Mouse (Mus musculus) left cerebral cortex, postnatal 25 days (tissue): ENCODE measurements around the gene Adamts9. TPM values are rescaled to one million over a fixed set of nuclear protein-coding genes. Genes with fewer than 3 reads are reported as not detected.
A peak's percentile ranks its signal among the peaks of the same experiment; 100 is the strongest.

Source experiments
- DNase-seq, 2 experiments: peaks; one replicate each; pipeline ENCODE4 v3.0.0; 2022; ENCODE audit warnings: low spot score in 2 of 2, mixed read lengths in 1 of 2
- intact Hi-C: fragments of 180-260 bp; cut with DNase I; formaldehyde crosslinking; loops from one replicate; pipeline ENCODE4 v1.15.1; 2025
- total RNA-seq, 2 experiments: library from RNA; stranded (reverse); gene quantifications; 2 replicates each; pipeline ENCODE4 v1.2.3; 2021

Adamts9 gene
- total RNA-seq, 2 experiments from 2014 or later = 2.9 to 3.0 TPM

- DNase-seq = no peak
- intact Hi-C loops = no loop called here
Measured at GRCm38 (mm10) chr6:92817661-92818060, 125.6 kb downstream of the Adamts9 start.

- intact Hi-C loops = no loop called here
- DNase-seq = no peak
Measured at GRCm38 (mm10) chr6:92816311-92816751, 127.0 kb downstream of the Adamts9 start, which contains the start of gene A730049H05Rik. Gene A730049H05Rik (plus strand): TSS chr6:92816478.

DNA sequence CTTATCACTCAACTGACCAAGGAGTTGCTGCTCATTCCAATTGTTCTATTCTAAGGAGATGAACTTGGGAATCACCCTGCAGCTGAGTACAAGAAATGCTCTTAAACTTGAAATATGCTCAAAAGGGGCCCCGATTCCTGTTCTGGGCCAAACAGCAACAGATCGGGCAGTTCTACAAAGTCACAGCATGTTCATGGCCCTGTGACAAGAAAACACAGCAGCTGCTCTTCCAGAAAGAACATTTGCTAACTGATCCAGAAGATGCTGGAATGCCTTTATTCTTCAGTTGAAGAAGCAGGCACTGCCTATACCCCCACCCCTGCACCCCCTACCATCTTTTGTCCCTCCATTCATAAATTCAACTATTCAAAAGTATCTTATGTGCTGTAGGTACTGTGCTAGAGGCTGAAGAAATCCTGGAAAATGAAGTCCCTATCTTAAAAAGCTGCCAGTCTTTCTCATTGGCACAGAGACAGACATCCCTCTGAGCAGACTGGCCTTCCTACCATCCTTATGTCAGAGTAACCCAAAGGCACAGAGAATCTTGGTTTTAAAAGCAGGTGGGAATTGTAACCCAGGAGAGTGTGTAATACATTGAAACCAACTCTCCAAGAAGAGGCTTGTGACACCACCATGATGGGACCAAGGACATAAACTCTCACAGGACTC lies 130.5 kb downstream of the Adamts9 start:
- intact Hi-C loops = no loop called here
- peak; percentile 12 for DNase-seq

DNA sequence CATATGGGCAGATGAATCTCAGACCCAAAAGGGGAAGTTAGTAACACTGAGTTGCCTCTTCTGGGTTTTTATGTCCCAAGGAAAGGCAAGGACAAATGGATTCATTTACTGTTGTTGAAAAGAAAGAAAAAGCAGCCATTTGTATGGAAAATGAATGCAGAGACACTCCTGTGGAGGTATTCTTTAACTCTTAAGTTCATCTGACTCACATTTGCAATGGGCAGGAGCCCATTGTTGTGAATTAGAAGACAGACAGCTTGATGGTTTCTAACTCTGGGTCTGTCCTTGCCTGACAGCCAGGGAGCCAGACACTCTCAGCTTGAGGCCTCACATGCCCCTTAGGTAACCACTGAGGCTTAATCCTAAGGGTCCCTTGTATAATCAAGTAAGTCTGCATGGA lies 131.7 kb downstream of the Adamts9 start:
- intact Hi-C loops = no loop called here

DNA sequence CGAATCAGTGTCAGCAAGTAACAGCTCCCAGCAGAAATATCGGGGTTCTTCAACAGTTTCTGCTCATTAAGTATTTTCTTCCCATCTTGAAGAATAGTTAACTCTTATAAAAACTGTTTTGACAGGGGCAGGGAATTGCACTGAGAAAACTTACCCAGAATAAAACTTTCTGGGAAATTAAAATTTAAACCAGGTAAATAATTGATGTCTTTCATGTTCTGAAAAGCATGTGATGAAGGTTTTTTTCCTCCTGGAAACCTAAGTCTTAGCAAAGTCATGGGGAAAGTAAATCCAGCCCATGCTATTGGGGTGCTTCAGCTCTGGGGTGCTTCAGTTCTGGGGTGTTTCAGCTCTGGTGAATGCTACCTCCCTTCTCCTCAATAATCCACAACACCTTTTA lies 132.7 kb downstream of the Adamts9 start:
- intact Hi-C loops = no loop called here
- DNase-seq = no peak

More for the DNA sequence above, 131.7 kb downstream of the Adamts9 start:
- DNase-seq = no peak

DNA sequence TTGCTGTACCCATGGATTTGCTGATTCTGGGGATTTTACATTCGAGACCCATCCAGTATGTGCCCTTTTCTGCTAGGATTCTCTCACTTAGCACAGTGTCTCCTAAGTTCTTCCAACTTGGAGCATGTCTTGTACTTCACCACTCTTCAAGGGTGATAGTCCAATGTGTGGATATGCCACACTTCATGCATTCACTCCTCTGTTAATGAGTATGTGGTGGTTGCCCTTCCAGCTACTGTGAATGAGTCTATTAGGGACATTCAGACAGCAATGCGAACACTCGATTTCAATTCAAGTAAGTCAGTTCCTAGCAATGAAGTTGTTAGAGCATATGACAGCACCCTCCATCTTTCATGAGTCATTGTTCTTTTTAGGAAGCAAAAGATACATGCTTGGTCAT lies 133.5 kb downstream of the Adamts9 start:
- intact Hi-C loops = no loop called here
- no peak for DNase-seq

GRCm38 (mm10) chr6:92804254-92804971 lies 138.9 kb downstream of the Adamts9 start:
- DNase-seq = peak in 1 of 2 experiments; percentile 19
- intact Hi-C loops = no loop called here

DNA sequence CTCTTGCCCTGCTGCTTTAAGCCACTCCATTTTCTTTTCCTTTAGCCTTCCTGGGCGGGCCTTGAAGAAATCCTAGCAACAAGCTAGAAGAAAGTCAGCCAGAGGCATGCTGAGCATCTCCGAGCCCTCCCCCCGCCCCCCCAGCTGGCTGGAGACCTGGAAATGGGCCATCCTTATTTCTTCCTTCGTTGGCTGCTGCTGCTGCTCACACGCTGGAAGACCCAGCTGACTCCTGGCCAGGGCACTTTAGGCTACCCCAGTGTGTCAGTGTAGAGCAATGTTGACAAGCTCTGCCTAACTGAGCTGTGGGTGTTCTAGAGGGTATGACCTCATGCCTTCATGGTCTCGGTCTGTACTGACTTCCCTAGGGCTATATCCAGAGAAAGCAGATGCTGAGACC lies 140.1 kb downstream of the Adamts9 start:
- intact Hi-C loops = no loop called here
- DNase-seq = no peak

DNA sequence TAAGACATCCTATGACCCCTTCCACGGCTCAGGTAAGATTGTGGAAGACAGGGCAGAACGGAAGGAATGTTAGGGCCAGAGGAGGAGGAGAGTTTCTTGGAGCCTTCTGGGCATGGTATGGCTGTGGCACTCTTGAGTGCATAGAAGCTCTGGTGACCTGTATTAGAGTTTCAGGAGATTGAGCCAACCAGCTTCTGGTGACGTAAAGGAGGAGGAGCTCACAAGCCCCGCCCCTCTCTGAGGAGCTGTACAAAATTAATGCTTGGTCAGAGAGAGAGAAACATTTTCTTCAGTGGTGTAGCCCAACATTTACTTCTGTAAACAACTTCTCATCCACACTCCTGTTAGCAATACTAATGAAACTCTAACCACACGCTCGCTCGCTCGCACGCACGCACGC lies 140.9 kb downstream of the Adamts9 start:
- intact Hi-C loops = no loop called here
- no peak for DNase-seq

- no peak for DNase-seq
- intact Hi-C loops = no loop called here
Measured at GRCm38 (mm10) chr6:92801462-92801861, 141.8 kb downstream of the Adamts9 start.

- intact Hi-C loops = no loop called here
- no peak for DNase-seq
Measured at GRCm38 (mm10) chr6:92793804-92794203, 149.5 kb downstream of the Adamts9 start.

- intact Hi-C loops = loop anchor here (1.0 to 10.0 kb wide), 6 partner anchors 153 to 1267 kb away; no protein-coding TSS in a partner anchor
- peak; percentile 89 to 91 for DNase-seq
Measured at GRCm38 (mm10) chr6:92787376-92787712, 155.9 kb downstream of the Adamts9 start.

DNA sequence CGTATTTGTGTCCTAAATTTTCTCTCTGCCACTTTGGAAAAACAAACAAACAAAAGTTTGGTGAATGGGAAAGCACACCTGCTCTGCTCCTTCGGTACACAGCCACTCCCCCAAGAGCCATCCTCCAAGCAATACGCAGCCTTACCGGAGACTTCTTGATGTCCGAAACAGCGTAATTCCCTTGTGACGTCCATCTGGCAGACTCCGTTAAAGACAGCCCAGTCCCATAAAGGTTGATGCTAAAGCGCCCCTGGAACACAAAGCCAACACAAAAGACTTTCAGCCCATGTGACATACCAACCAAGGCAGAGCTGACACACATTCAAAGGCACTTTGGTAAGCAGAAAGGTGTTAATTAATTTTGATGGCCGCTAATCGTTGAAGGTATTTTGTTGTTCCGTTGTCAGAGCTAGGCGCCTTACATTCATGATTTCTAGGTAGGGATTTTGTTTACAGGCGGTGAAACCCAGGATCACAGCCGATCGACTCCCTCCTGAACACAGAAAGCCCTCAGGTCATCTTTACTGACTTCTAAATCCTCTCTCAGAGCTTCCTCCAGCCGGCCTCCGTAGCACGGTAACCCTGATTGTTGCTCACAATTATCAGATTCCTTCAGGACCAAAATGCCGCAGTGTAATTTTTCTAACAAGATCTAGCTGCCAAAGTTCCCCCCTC lies 156.5 kb downstream of the Adamts9 start:
- intact Hi-C loops = loop anchor here (1.0 to 10.0 kb wide), 6 partner anchors 154 to 1268 kb away; no protein-coding TSS in a partner anchor

DNA sequence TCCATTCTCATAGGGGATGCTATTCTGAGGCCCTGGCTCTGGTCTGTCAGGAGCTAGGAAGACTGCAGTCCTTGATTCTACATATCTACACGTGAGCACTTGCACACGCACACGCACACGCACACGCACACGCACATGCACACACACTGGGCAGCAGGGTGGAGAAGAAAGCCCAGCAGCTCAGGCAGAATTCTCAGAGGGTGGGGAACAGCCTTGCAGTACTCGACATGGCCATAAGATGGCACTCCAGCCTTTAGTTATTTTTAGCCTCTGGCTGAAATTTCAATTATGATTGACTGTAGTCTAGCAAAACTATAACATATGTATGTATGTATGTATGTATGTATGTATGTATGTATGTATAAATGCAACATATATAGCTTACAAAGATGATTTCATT lies 158.5 kb downstream of the Adamts9 start:
- intact Hi-C loops = loop anchor here (5.0 to 10.0 kb wide), 3 partner anchors 943 to 1270 kb away; no protein-coding TSS in a partner anchor
- DNase-seq = peak; percentile 58 to 60

More for the DNA sequence above, 156.5 kb downstream of the Adamts9 start:
- DNase-seq = no peak

- DNase-seq = no peak
- intact Hi-C loops = loop anchor here (10.0 kb wide), 1 partner anchor 1273 kb away; no protein-coding TSS in a partner anchor
Measured at GRCm38 (mm10) chr6:92781446-92781845, 161.8 kb downstream of the Adamts9 start.

DNA sequence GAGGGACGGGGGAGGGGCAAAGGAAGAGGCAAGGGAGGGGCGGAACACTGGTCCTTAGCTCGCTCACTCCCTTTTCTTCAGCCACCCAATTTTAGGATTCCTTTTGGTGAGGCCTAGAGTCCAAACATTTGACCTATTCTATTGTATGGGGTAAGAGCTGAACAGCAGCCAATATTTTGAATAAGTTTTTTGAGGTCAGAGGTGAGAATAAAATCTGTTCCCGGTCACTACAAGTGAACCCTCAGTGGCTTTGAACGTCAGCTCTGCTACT lies 163.4 kb downstream of the Adamts9 start:
- intact Hi-C loops = loop anchor here (10.0 kb wide), 1 partner anchor 1275 kb away; no protein-coding TSS in a partner anchor
- DNase-seq = no peak

DNA sequence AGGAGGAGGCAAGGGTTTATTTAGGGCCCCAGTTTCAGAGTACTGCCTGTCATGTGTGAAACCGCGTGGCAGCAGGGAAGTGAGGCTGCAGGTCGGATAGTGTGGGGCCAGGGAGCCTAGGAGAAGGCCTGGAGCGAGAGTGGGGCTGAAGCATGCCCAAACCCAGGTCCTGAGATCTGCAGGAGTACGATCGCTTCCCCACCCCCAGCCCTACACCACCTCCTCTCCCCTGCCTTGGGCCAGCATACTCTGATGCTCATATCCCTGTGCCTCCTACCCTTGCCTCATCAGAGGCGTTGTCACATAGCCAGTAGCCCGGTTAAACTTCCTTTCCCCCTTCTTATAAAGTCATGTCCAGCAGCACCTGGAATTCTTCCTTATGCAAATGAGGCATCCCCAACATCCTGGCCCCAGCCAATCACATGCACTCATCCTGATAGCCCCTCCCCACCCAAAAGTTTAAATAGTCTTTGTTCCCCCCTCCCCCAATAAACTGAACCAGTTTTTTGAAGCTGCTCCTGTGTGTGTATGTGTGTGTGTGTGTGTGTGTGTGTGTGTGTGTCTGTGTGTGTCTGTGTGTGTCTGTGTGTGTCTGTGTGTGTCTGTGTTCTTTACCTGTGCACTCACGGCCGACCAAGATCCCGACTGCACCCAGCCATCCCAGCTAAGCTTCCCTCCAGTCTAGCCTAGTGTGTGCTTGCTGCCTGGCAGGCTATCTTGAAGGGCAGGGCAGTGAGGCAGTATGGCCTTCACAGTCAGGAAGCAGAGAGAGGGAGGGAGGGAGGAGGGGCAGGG lies 164.0 kb downstream of the Adamts9 start:
- DNase-seq = no peak

DNA sequence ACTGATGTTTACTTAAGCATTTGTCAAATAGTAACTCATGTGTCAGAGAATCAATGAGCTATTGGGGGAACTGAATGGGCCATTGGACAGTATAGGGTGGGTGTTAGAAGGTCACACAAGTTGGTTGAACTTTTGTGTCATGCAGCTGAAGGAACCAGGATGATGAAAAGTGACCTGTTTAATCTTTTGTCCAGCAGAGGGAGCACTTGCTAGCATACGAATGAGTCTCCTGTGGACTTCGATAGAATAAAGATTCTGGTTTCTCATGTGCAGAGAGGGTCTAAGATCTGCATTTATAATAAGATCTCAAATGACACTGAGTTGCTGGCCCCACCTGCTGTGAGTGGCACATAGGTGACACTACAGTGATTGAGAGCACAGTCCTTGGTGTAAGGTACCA lies 166.9 kb downstream of the Adamts9 start:
- DNase-seq = peak; percentile 34 to 62
- intact Hi-C loops = no loop called here

More for the DNA sequence above, 164.0 kb downstream of the Adamts9 start:
- intact Hi-C loops = no loop called here

GRCm38 (mm10) chr6:92762372-92762771 lies 180.9 kb downstream of the Adamts9 start:
- DNase-seq = no peak
- intact Hi-C loops = no loop called here

- DNase-seq = no peak
- intact Hi-C loops = no loop called here
Measured at GRCm38 (mm10) chr6:92759616-92760015, 183.7 kb downstream of the Adamts9 start.
